Mouse (Mus musculus): ENCODE data around the gene Pfdn2. TPM values are rescaled to one million over a fixed set of nuclear protein-coding genes. Genes with fewer than 3 reads are reported as not detected.

Pfdn2 gene
- polyA plus RNA-seq, 1 experiment from 2014 or later: 64.1 TPM

DNA sequence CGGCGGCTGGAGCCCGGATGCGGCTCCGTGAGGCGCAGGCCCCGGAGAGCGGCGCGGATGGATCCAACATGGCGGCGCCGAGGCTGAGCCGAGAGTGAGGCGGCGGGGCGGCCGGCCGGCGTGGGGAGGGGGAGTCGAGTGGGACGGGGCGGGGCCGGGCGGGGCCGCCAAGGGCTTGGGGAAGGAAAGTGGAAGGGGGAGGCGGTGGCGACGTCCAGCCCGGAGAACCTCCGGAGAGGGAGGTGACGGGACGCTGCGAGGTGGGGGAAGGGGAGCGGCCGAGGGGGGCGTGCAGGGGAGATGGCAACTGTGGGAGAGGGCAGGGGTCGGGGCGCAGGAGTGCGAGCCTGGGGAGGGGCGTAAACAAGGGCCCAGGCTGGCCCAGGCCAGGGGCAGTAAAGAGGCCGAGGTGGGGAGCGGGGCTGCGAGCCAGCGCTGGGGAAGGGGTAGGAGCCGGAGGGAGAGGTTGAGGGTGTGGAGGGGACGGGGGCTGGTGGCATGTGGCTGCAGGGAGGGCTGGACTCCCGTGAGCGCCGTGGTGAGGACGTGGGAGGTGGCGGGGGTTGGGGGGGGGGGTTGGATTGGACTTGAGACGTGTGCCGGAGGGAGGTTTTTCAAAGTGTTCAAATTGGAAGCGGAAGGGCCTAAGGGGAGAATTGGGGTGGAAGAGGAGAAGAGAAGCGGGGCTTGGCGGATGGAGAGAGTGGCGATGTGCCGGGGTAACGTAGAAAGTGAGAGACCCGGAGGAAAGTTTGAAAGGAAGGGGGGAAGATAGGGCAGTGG is 15.8 kb upstream of the Pfdn2 start:
- no peaks in the 10 kb centered on the region for H3K27me3 ChIP-seq (replicated peaks; ENCODE audit: insufficient read depth, low read length)
- H3K4me2 ChIP-seq (replicated peaks; ENCODE audit: low read depth, low read length): peak overlapping the region; percentile 75
- DNase-seq (ENCODE audit: low spot score): peak; percentile 92
- WGBS: under 1% methylated on average over 40 of the region's 61 CpGs
- H3K9me3 ChIP-seq (ENCODE audit: low read length): no peaks in the 10 kb centered on the region
- H3K4me1 ChIP-seq (ENCODE audit: insufficient read depth, low read depth, low read length): peaks cover 7% of the 10 kb centered on the region; the same call in 1 of the 2 replicates
- ATAC-seq: peak; percentile 88
- H3K27ac ChIP-seq (ENCODE audit: low read length): peak overlapping the region; percentile 99
- H3K36me3 ChIP-seq (ENCODE audit: insufficient read depth, low read length): no peaks in the 10 kb centered on the region
- H3K4me3 ChIP-seq (ENCODE audit: low read depth, low read length): peak overlapping the region; percentile 67
- peak overlapping the region; percentile 90 for H3K9ac ChIP-seq (replicated peaks; ENCODE audit: low read depth)
- TF ChIP-seq CTCF (IDR thresholded peaks at IDR 0.05) (no peak), EP300 (IDR thresholded peaks at IDR 0.05) (no peak)

DNA sequence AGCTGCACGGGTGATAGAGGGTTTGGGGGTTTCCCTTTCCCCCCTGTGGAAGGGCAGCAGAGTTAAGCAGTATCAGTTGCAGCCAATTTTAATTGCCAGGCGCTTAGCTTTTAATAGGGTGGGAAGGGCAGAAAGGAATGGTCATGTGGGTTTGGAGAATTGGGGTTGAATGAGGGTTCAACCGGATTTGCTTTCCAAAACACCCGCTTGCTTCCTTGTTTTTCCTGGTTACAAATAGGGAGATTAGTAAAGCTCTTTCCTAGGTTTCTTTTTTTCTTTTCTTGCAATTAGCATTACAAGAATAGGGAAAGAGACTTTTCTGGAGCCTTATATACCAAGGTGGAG is 15.3 kb upstream of the Pfdn2 start:
- Histone ChIP-seq H3K27me3 (replicated peaks; ENCODE audit: insufficient read depth, low read length) (no peaks in the 10 kb centered on the region), H3K4me3 (ENCODE audit: low read depth, low read length) (peak overlapping the region; percentile 67), H3K4me2 (replicated peaks; ENCODE audit: low read depth, low read length) (peak overlapping the region; percentile 75), H3K27ac (ENCODE audit: low read length) (peak overlapping the region; percentile 99), H3K36me3 (ENCODE audit: insufficient read depth, low read length) (no peaks in the 10 kb centered on the region), H3K9ac (replicated peaks; ENCODE audit: low read depth) (peak overlapping the region; percentile 90), H3K9me3 (ENCODE audit: low read length) (no peaks in the 10 kb centered on the region), H3K4me1 (ENCODE audit: insufficient read depth, low read depth, low read length) (peaks cover 7% of the 10 kb centered on the region; the same call in 1 of the 2 replicates)
- no peak for ATAC-seq
- DNase-seq (ENCODE audit: low spot score): no peak
- 2% methylated on average over 4 of the region's 4 CpGs for WGBS
- no peak for TF ChIP-seq EP300 (IDR thresholded peaks at IDR 0.05)
- TF ChIP-seq CTCF (IDR thresholded peaks at IDR 0.05): no peak

DNA sequence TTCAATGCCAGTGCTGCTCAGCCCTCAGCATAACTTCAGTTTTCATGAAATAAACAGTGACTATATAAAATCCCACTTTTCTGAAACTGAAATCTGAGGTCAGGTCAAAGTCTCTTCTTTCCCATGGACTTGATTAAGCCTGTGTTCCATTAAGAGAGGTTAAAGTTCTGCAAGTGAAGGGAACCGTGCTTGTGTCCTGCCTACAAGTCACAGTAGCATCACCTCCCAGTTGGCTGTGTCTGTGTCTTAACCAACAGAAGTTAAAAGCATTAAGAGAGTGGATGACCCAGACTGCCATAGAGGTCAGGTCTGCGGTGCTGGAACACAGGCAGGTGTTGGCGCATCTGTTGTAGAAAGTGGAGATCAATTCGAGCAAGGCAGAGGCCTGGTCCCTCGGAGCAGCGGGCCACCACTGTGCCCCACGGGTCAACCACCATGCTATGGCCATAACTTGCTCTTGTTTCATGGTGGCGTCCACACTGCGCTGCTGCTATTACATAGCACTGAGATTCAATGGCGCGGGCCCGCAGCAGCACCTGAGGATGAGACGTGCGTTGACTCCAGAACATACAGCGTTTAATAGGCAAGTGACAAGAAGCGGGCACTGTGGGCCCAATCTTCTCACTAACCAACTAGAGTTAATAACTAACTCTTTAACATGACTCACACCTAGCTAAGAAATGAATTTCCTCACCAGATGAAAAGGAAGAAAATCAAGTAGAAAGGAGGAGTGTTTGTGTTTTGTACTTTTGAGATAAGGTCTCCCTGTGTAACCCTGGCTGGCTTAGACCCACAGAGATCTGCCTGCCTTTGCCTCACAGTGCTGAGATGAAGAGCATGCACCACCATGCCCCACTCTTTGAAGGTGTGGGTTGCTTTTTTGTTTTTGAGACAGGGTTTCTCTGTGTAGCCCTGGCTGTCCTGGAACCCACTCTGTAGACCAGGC is 2.9 kb upstream of the Pfdn2 start:
- no peak overlapping the region for H3K4me3 ChIP-seq (ENCODE audit: low read depth, low read length)
- H3K4me1 ChIP-seq (ENCODE audit: insufficient read depth, low read depth, low read length): peaks cover 17% of the 10 kb centered on the region; the same call in 1 of the 2 replicates
- peak; percentile 20 for ATAC-seq
- DNase-seq (ENCODE audit: low spot score): peak; percentile 72
- peaks cover 37% of the 10 kb centered on the region for H3K36me3 ChIP-seq (ENCODE audit: insufficient read depth, low read length)
- H3K9ac ChIP-seq (replicated peaks; ENCODE audit: low read depth): no peak overlapping the region
- H3K27ac ChIP-seq (ENCODE audit: low read length): no peak overlapping the region
- H3K9me3 ChIP-seq (ENCODE audit: low read length): peaks cover 5% of the 10 kb centered on the region; the same call in 1 of the 2 replicates
- no peaks in the 10 kb centered on the region for H3K27me3 ChIP-seq (replicated peaks; ENCODE audit: insufficient read depth, low read length)
- H3K4me2 ChIP-seq (replicated peaks; ENCODE audit: low read depth, low read length): no peak overlapping the region
- WGBS: 79% methylated on average over 16 of the region's 16 CpGs
- TF ChIP-seq CTCF (IDR thresholded peaks at IDR 0.05) (no peak), EP300 (IDR thresholded peaks at IDR 0.05) (no peak)

DNA sequence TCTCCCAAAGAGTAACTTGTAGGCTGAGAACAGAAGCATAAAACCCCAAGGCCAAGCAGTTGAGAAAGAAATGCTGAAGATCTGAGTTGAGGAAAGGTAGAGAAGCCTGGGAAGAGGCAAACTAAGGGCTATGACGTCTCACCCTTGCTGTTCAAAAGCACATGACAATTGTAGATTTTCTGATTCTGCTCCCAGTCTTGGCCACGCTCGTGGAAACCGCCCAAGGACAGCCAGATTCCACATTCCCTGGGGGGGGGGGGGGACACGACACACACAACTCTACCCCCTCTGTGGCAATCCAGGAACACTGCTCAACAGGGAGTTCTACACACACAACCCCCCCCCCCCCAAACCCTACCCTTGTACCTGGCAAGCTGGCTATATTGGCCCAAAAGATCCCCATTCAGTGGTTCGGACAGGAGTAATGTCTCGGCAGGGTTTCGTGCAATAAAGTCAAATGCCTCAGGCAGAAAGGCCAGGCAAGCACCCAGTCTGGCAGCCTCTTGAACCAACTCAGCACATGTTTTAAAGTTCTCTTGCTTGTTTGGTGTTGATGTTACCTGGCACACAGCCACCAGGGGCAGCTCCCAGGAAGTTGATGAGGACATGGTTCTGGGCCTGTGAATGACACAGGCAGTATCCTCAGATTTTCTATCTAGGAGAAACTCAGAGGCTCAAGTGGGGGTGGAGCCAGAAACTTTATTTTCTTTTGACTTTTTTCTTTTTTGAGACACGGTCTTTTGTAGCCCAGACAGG is 1.4 kb upstream of the Pfdn2 start:
- WGBS: 59% methylated on average over 8 of the region's 9 CpGs
- DNase-seq (ENCODE audit: low spot score) (peak; percentile 88), ATAC-seq (peak; percentile 63)
- peak overlapping the region; percentile 10 for H3K27ac ChIP-seq (ENCODE audit: low read length)
- H3K4me3 ChIP-seq (ENCODE audit: low read depth, low read length): no peak overlapping the region; the same call in 1 of the 2 replicates
- peak; percentile 46 for TF ChIP-seq CTCF (IDR thresholded peaks at IDR 0.05)
- no peak for TF ChIP-seq EP300 (IDR thresholded peaks at IDR 0.05)
- H3K27me3 ChIP-seq (replicated peaks; ENCODE audit: insufficient read depth, low read length): no peaks in the 10 kb centered on the region
- H3K4me1 ChIP-seq (ENCODE audit: insufficient read depth, low read depth, low read length): peaks cover 17% of the 10 kb centered on the region; the same call in 1 of the 2 replicates
- H3K9me3 ChIP-seq (ENCODE audit: low read length): peaks cover 5% of the 10 kb centered on the region; the same call in 1 of the 2 replicates
- no peak overlapping the region for H3K9ac ChIP-seq (replicated peaks; ENCODE audit: low read depth)
- peaks cover 22% of the 10 kb centered on the region; the same call in 1 of the 2 replicates for H3K36me3 ChIP-seq (ENCODE audit: insufficient read depth, low read length)
- H3K4me2 ChIP-seq (replicated peaks; ENCODE audit: low read depth, low read length): peak overlapping the region; percentile 95

DNA sequence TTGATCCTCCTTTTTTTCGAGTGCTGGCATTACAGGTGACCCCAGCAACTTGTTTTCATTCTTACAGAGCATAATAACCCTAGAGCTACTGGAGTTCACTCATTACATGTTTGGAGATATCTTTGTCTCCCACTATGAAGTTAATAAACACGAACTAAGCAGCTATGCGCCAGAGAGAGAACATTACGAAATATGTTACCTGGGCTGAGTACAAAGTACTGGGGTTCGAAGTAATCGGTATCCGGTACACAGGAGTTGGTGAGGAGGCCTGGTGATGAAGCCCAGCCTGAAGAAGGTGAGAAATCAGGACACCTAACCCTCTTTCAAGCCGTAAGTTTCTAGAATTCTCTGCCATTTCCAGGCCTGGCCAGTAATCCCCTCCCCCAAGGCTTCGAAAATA is 755 bp upstream of the Pfdn2 start:
- Histone ChIP-seq H3K27me3 (replicated peaks; ENCODE audit: insufficient read depth, low read length) (no peaks in the 10 kb centered on the region), H3K27ac (ENCODE audit: low read length) (peak overlapping the region; percentile 10), H3K9me3 (ENCODE audit: low read length) (peaks cover 5% of the 10 kb centered on the region; the same call in 1 of the 2 replicates), H3K9ac (replicated peaks; ENCODE audit: low read depth) (peak overlapping the region; percentile 71; the same call in 1 of the 2 replicates), H3K4me2 (replicated peaks; ENCODE audit: low read depth, low read length) (peak overlapping the region; percentile 95), H3K36me3 (ENCODE audit: insufficient read depth, low read length) (peaks cover 16% of the 10 kb centered on the region; the same call in 1 of the 2 replicates), H3K4me1 (ENCODE audit: insufficient read depth, low read depth, low read length) (peaks cover 17% of the 10 kb centered on the region; the same call in 1 of the 2 replicates), H3K4me3 (ENCODE audit: low read depth, low read length) (peak overlapping the region; percentile 84)
- ATAC-seq (0 out of 2 replicates have a peak, but pooled peaks have one; percentile 7), DNase-seq (ENCODE audit: low spot score) (peak; percentile 28)
- 0 out of 2 replicates have a peak, but pooled peaks have one; percentile 15 for TF ChIP-seq EP300 (IDR thresholded peaks at IDR 0.05)
- TF ChIP-seq CTCF (IDR thresholded peaks at IDR 0.05): no peak
- WGBS: 67% methylated on average over 9 of the region's 9 CpGs
